Comparison of ENCODE assay signal across 7 mouse cellular contexts in genomic region chr4:149774094-149774470, GRCm38 (mm10). TPM values are rescaled to one million over a fixed set of nuclear protein-coding genes. Genes with fewer than 3 reads are reported as not detected.
DNase-seq lines count a peak whose midpoint lies in the region; ATAC-seq lines count a peak whose summit lies in the region.

Slc25a33 (minus strand) TSS chr4:149774277.

- no peaks in the 10 kb centered on the region for H3K27me3 ChIP-seq in intestine, embryonic 14.5 days (replicated peaks; ENCODE audit: control insufficient read depth, insufficient read depth, low read length)
- H3K27me3 ChIP-seq in midbrain, embryonic 10.5 days (ENCODE audit: low read depth, poor library complexity, severe bottlenecking): peaks cover 47% of the 10 kb centered on the region

- H3K4me1 ChIP-seq in intestine, embryonic 14.5 days (replicated peaks; ENCODE audit: control insufficient read depth, insufficient read depth, low read length): peaks cover 8% of the 10 kb centered on the region
- peaks cover 37% of the 10 kb centered on the region for H3K4me1 ChIP-seq in midbrain, embryonic 10.5 days

- under 1% methylated on average over 51 of the region's 51 CpGs for WGBS in intestine, embryonic 14.5 days
- WGBS in midbrain, embryonic 10.5 days: under 1% methylated on average over 50 of the region's 51 CpGs

- peak within 1 kb of the TSS; percentile 62 for H3K27ac ChIP-seq in intestine, embryonic 14.5 days (ENCODE audit: low read depth)
- peak within 1 kb of the TSS; percentile 91 for H3K27ac ChIP-seq in midbrain, embryonic 10.5 days (replicated peaks)

- intact Hi-C loops in left cerebral cortex, postnatal 25 days (cut with DNase I): no loop called here

- ATAC-seq in intestine, embryonic 14.5 days (replicated peaks; ENCODE audit: low FRiP score, low TSS enrichment, low read depth): peak; percentile 98

- H3K36me3 ChIP-seq in intestine, embryonic 14.5 days (ENCODE audit: control insufficient read depth, insufficient read depth, low read length): no peaks in the 10 kb centered on the region
- H3K36me3 ChIP-seq in midbrain, embryonic 10.5 days: no peaks in the 10 kb centered on the region

- peak within 1 kb of the TSS; percentile 80 for H3K9ac ChIP-seq in intestine, embryonic 14.5 days (ENCODE audit: low read length)

- peak within 1 kb of the TSS; percentile 74 for H3K4me3 ChIP-seq in intestine, embryonic 14.5 days (ENCODE audit: low read depth, low read length)
- H3K4me3 ChIP-seq in midbrain, embryonic 10.5 days: peak within 1 kb of the TSS; percentile 85

- DNase-seq in adrenal gland, adult (ENCODE audit: inconsistent age in 2 of 2, low spot score in 1 of 2): peak; percentile 98 to 99
- DNase-seq in embryo, embryonic 10.5 days (ENCODE audit: low spot score): peak; percentile 97
- peak; percentile 96 for DNase-seq in gastrocnemius, postnatal 25 days
- peak; percentile 94 for DNase-seq in intestine, embryonic 14.5 days (ENCODE audit: low spot score)
- peak; percentile 97 for DNase-seq in left cerebral cortex, postnatal 25 days (ENCODE audit: low spot score in 2 of 2)
- peak; percentile 96 for DNase-seq in midbrain, embryonic 10.5 days (ENCODE audit: low spot score)
- DNase-seq in right cerebral cortex, postnatal 4 days: peak; percentile 91

- no peaks in the 10 kb centered on the region for H3K9me3 ChIP-seq in intestine, embryonic 14.5 days (ENCODE audit: control insufficient read depth, low read length)
- no peaks in the 10 kb centered on the region for H3K9me3 ChIP-seq in midbrain, embryonic 10.5 days (replicated peaks)

- peak within 1 kb of the TSS; percentile 99 for H3K4me2 ChIP-seq in intestine, embryonic 14.5 days (ENCODE audit: low read length)

RNA-seq across cellular contexts. Expression of gene Slc25a33, which starts in this region (rescaled TPM):
- total RNA-seq in gastrocnemius, postnatal 25 days (2021): 10 to 100 TPM; 10.4 TPM
- polyA plus RNA-seq in intestine, embryonic 14.5 days (2014; fragmentation: Nextera tagmentation; extraction: Ambion mirVana): 11.6 and 12.8 TPM in 2 replicates
- 10 to 100 TPM; 29.2 to 36.0 TPM for total RNA-seq in left cerebral cortex, postnatal 25 days (2021)
- 16.3 and 18.0 TPM in 2 replicates for polyA plus RNA-seq in midbrain, embryonic 10.5 days (2016; fragmentation: Nextera tagmentation; extraction: Ambion mirVana)

Comparison
In these comparisons a context has a peak if more than half of its experiments do, and no peak if none do; other contexts are left out.
1. Peak in every context shown above with its lines: DNase-seq, ATAC-seq, H3K4me3 ChIP-seq and H3K27ac ChIP-seq.